Mouse (Mus musculus) forebrain, embryonic 16.5 days (tissue): Measurements from ENCODE around the gene Dcn. TPM values are rescaled to one million over a fixed set of nuclear protein-coding genes. Genes with fewer than 3 reads are reported as not detected.

Source experiments
- ATAC-seq: fragments of 200-750 bp; cut with Nextera tagmentation; 2 replicates; pipeline ENCODE4 v1.8.0; 2017; ENCODE audit warnings: mild to moderate bottlenecking, moderate library complexity
- H3K27ac ChIP-seq: fragments of 300-500 bp; sonication (generic); 2 replicates; pipeline ENCODE4 v1.5.1; 2014; ENCODE audit warnings: low read length, control low read depth
- H3K27me3 ChIP-seq: fragments of 300-500 bp; sonication (generic); replicated peaks from 2 replicates; pipeline ENCODE4 v1.6.1; 2014; ENCODE audit warnings: low read length; ENCODE audit not compliant: control insufficient read depth, insufficient read depth
- H3K36me3 ChIP-seq: fragments of 300-500 bp; sonication (generic); 2 replicates; pipeline ENCODE4 v1.6.1; 2014; ENCODE audit not compliant: control insufficient read depth, insufficient read depth
- H3K4me1 ChIP-seq: fragments of 300-500 bp; sonication (generic); replicated peaks from 2 replicates; pipeline ENCODE4 v1.6.1; 2014; ENCODE audit warnings: low read length; ENCODE audit not compliant: control insufficient read depth, insufficient read depth
- H3K4me2 ChIP-seq: fragments of 300-500 bp; sonication (generic); 2 replicates; pipeline ENCODE4 v1.6.1; 2014; ENCODE audit warnings: mild to moderate bottlenecking, low read length, control low read depth
- H3K4me3 ChIP-seq: fragments of 300-500 bp; sonication (generic); replicated peaks from 2 replicates; pipeline ENCODE4 v1.5.1; 2014; ENCODE audit warnings: mild to moderate bottlenecking, low read length, control low read depth
- H3K9ac ChIP-seq: fragments of 300-500 bp; sonication (generic); replicated peaks from 2 replicates; pipeline ENCODE4 v1.6.1; 2014; ENCODE audit warnings: low read depth, low read length, control low read depth
- H3K9me3 ChIP-seq: fragments of 300-500 bp; sonication (generic); 2 replicates; pipeline ENCODE4 v1.6.1; 2016; ENCODE audit warnings: low read length; ENCODE audit not compliant: control insufficient read depth
- WGBS: fragments of 180-500 bp; shearing (Covaris S2); extraction: QIAGEN DNeasy Blood & Tissue Kit; methylation state at CpG from one replicate; pipeline ENCODE4 v1.1.7; 2014; 5-methylcytosine and 5-hydroxymethylcytosine counted together
- polyA plus RNA-seq: library from polyadenylated mRNA; unstranded; fragments of >200 nt; fragmentation: Nextera tagmentation; extraction: Ambion mirVana; gene quantifications from 2 replicates; pipeline ENCODE4 v1.2.1, GENCODE M21; 2015

The Dcn gene
- polyA plus RNA-seq = 45.8 and 71.0 TPM in 2 replicates

DNA sequence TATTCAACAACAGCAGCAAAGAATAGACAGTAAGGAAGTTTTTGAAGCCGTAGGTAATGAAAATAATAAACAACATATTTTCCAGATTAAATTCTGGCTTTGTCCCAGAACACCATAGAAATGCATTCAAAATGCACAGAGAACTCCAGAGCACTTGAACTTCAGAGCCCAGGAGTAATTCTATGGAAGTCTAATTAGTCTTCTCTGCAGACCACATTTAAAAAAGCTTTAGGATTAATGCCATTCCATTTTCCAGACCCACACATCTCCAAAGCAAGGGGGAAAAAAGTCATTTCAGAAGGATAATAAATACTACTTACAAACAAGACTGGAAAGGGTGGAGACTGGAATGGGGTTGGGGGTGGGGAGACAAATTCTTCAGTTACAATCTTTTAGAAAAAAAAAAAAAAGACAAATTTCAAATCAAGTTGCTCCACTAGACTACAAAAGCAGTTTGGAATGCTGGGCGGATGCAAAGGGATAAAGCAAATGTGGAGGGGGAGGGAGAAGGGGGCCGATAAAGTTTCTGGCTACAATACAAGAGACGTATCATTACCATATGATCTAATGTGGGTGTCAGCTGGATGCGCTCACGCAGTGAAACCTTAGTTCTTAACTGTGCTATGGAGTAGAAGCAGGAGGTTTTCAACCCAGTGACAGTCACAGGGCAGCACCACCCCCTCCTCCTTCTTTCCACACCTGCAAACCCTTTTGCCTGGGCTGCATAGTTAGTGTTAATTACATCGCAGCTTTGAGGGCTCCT is at the start of gene Dcn:
Gene Dcn (plus strand): TSS at position 606 of the 763 bp plus-strand sequence.
- H3K9ac ChIP-seq = no peak within 1 kb of the TSS
- 2% methylated on average over 7 of the region's 7 CpGs for WGBS
- peak within 1 kb of the TSS; percentile 41 for H3K4me2 ChIP-seq
- no peaks in the 10 kb centered on the region for H3K9me3 ChIP-seq
- no peaks in the 10 kb centered on the region for H3K27me3 ChIP-seq
- H3K27ac ChIP-seq = no peak within 1 kb of the TSS
- H3K4me3 ChIP-seq = no peak within 1 kb of the TSS; the same call in 1 of the 2 replicates
- peaks cover 5% of the 10 kb centered on the region for H3K4me1 ChIP-seq
- peak; percentile 57 for ATAC-seq
- H3K36me3 ChIP-seq = no peaks in the 10 kb centered on the region

DNA sequence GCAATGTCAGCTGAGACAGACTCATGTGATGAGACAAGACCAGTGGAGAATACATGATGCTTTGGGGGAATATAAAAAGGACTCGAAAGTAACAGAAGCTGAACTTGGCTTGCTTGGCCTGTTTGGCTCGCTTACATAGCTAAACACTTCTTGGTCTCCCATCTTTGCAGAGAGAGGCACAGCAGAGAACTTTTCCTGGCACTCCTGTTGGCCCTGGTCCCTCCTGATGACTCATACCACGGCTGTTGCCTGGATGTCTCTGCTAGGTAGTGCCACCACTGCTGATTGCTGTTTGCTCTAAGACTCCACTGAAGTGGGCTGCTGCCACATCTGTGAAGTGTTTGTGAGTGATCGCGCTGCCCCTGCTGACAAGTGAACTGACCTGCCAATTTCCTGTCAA is 42.7 kb upstream of the Dcn start:
- 65% methylated on average over 5 of the region's 5 CpGs for WGBS
- no peak overlapping the region for H3K9ac ChIP-seq
- peak; percentile 62; the same call in 1 of the 2 replicates for ATAC-seq

DNA sequence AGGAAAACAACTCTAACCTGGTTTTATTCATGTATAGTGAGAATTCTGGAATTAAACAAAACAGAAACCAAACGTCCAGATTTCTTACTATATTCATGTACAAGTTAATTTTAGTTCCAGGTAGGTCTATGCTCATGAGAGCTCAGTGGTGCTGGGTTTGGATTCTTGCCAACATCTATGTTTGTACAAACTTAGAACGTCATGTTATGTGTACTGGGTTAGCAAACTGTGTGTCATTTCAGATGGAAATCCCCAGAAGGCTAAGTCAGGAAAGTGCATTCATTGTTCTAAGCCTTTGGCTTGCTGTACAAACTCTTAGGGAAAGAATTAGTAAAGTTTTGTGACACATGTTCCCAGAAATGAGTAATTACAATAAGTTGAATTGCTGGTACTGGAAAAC is 37.1 kb upstream of the Dcn start:
- H3K9me3 ChIP-seq = no peaks in the 10 kb centered on the region
- no peak for ATAC-seq

More for the DNA sequence above, 42.7 kb upstream of the Dcn start:
- Histone ChIP-seq H3K4me3 (no peak overlapping the region), H3K4me1 (no peaks in the 10 kb centered on the region), H3K9me3 (no peaks in the 10 kb centered on the region), H3K27me3 (no peaks in the 10 kb centered on the region), H3K4me2 (no peak overlapping the region), H3K27ac (no peak overlapping the region), H3K36me3 (no peaks in the 10 kb centered on the region)

DNA sequence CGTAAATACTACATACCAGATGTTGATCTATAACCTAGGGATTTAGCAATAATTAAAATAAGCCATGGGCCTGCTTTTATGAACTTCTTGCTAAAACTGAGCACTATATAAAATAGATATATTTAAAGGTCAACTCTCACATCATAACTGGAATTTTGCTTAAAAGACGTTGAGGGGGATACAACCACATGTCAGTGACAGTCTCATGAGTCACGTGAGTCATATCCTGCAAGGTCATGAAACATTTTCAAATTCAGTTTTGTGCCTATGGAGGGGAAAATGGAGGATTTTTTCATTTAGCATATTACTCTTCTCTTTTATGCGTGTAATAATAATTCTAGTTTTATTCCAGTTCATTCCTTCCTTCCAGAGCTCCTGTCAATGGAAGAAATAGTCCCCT is 32.9 kb upstream of the Dcn start:
- Histone ChIP-seq H3K9me3 (no peaks in the 10 kb centered on the region), H3K4me1 (no peaks in the 10 kb centered on the region), H3K27me3 (no peaks in the 10 kb centered on the region), H3K4me3 (no peak overlapping the region), H3K36me3 (no peaks in the 10 kb centered on the region), H3K27ac (no peak overlapping the region), H3K4me2 (no peak overlapping the region), H3K9ac (no peak overlapping the region)
- 91% methylated on average over 4 of the region's 4 CpGs for WGBS
- ATAC-seq = no peak

More for the DNA sequence above, 37.1 kb upstream of the Dcn start:
- H3K4me3 ChIP-seq = no peak overlapping the region
- 64% methylated on average over 2 of the region's 2 CpGs for whole genome bisulfite sequencing
- no peaks in the 10 kb centered on the region for H3K36me3 ChIP-seq
- no peak overlapping the region for H3K9ac ChIP-seq
- no peak overlapping the region for H3K27ac ChIP-seq
- no peaks in the 10 kb centered on the region for H3K4me1 ChIP-seq
- H3K27me3 ChIP-seq = no peaks in the 10 kb centered on the region
- H3K4me2 ChIP-seq = no peak overlapping the region

DNA sequence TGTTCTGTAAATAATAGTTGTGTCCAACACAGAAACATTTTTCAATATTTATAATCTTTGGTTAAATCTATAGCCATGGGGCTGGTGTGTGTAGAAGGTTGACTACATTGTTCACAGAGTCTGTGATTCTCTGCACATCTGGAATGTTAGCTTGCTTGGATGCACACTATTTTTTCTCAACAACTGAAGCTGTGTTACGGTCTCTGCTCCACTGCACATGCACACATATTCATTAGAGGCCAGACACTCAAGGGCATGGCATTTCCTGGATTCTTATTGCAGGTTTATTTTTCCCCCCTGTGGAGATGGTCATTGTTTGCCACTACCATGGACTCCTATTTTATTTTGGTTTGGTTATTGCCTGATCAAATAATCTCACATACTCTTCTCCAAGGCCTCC is 26.5 kb upstream of the Dcn start:
- no peaks in the 10 kb centered on the region for H3K9me3 ChIP-seq
- ATAC-seq = no peak
- H3K4me2 ChIP-seq = no peak overlapping the region
- no peaks in the 10 kb centered on the region for H3K27me3 ChIP-seq
- H3K36me3 ChIP-seq = no peaks in the 10 kb centered on the region
- no peak overlapping the region for H3K27ac ChIP-seq
- no peaks in the 10 kb centered on the region for H3K4me1 ChIP-seq
- H3K4me3 ChIP-seq = no peak overlapping the region
- 61% methylated on average over 1 of the region's 1 CpGs for WGBS
- H3K9ac ChIP-seq = no peak overlapping the region

DNA sequence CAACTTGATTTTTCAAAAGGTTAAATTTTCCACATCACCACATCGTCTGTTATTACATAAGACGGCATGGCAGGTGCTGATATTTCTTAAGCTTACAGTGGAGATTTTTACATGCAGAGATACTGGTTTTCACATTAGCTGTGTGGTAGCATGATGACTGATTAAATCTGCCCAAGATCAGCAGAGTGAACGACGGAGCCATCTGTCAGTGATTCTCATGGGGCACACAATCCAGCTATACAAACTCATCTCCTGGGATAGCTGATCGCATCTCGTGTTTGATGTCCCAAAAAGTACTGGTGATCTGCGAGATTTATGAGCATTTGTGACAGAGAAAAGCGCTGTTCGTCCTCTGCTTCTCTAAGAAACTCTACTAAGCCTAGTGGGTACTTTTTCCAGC is 25.9 kb upstream of the Dcn start:
- H3K9ac ChIP-seq = no peak overlapping the region
- no peaks in the 10 kb centered on the region for H3K4me1 ChIP-seq
- no peaks in the 10 kb centered on the region for H3K27me3 ChIP-seq
- no peak for ATAC-seq
- no peak overlapping the region for H3K4me2 ChIP-seq
- 79% methylated on average over 9 of the region's 9 CpGs for WGBS
- H3K9me3 ChIP-seq = no peaks in the 10 kb centered on the region
- no peak overlapping the region for H3K4me3 ChIP-seq
- H3K36me3 ChIP-seq = no peaks in the 10 kb centered on the region
- H3K27ac ChIP-seq = no peak overlapping the region

DNA sequence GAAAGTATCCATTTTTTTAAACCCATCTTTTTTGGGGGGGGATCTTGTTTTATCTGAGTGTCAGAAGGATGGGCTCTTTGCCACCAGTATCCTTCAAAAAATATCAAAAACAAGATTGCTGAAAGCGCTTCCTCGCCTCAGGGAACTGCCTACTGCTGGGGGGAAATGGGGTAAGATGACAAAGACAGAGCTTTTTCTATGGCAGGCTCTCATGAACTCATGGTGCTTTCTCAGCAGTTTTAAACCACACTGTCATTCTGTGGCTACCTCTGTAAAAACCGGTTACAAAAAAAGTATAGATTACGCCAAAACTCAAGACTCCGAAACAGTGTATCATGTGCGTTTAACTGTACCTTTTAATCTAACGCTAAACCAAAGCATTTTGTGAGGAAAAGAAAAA is 22.4 kb upstream of the Dcn start:
- H3K27me3 ChIP-seq = no peaks in the 10 kb centered on the region
- no peak overlapping the region for H3K27ac ChIP-seq
- H3K9me3 ChIP-seq = no peaks in the 10 kb centered on the region
- 94% methylated on average over 7 of the region's 7 CpGs for WGBS
- H3K4me3 ChIP-seq = no peak overlapping the region
- no peaks in the 10 kb centered on the region for H3K36me3 ChIP-seq
- H3K4me2 ChIP-seq = no peak overlapping the region
- no peak overlapping the region for H3K9ac ChIP-seq
- H3K4me1 ChIP-seq = no peaks in the 10 kb centered on the region
- no peak for ATAC-seq

DNA sequence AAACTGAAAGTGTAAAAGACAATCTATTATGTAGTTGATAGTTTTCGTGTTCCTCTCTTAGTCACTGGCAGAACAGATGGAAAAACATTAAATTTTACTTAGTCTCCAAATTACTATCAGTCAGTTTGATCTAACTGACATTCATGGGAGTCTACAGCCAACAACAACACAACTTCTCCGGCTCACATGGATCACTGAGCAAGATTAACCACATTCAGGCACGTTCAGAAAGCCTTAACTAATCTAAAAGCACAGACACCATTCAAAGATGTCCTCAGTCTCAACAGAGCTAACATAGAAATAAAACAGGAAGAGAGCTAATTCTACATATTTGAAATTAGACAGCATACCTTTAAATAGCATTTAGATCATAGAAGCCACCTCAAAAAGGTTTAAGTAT is 12.6 kb upstream of the Dcn start:
- no peak overlapping the region for H3K4me2 ChIP-seq
- H3K27ac ChIP-seq = no peak overlapping the region
- WGBS = 52% methylated on average over 3 of the region's 3 CpGs
- H3K4me3 ChIP-seq = no peak overlapping the region
- H3K27me3 ChIP-seq = no peaks in the 10 kb centered on the region
- no peak for ATAC-seq
- H3K9me3 ChIP-seq = no peaks in the 10 kb centered on the region; the same call in 1 of the 2 replicates
- H3K4me1 ChIP-seq = no peaks in the 10 kb centered on the region
- no peak overlapping the region for H3K9ac ChIP-seq
- no peaks in the 10 kb centered on the region for H3K36me3 ChIP-seq

DNA sequence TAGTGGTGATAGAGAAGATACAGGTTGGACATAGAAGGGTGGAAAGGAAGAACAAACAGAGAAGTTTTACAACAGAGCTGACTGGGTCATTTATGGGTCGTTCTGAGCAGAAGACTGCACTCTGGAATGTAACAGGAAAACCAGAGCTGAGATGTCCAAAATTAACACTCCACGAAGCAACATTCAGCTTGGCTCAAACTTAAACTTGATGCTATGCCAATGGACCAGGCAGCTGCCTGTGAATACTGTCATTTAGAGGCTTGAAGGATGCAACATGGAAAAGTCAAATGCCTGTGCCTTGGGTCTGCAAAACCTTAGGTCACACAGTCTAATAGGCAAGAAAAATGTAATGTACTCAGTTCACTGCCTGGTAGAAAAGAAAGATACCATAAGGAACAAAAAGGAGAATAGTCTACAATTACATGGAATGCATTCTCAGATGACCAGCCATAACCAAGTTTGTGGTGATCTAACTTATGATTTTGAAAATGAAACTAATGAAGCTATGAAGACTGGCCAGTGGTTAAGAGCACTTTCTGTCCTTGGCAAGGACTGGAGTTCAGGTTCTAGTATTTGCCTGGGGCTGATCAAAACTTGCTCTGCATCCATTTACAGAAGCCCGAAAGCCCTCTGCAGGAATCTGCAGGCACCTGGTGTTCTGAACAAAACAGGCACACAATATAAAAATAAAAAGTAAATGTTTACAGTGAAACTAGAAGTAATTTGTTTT is 9.8 kb upstream of the Dcn start:
- H3K36me3 ChIP-seq = no peaks in the 10 kb centered on the region
- no peak overlapping the region for H3K27ac ChIP-seq
- 64% methylated on average over 3 of the region's 3 CpGs for WGBS
- no peaks in the 10 kb centered on the region; the same call in 1 of the 2 replicates for H3K9me3 ChIP-seq
- no peak for ATAC-seq
- no peaks in the 10 kb centered on the region for H3K4me1 ChIP-seq
- no peaks in the 10 kb centered on the region for H3K27me3 ChIP-seq
- H3K4me2 ChIP-seq = no peak overlapping the region
- H3K4me3 ChIP-seq = no peak overlapping the region
- no peak overlapping the region for H3K9ac ChIP-seq
